Mouse (Mus musculus): ENCODE measurements at regions not wholly inside any gene's neighbourhood (a gene's known extent, or its start where the extent isn't known, plus 50 kb on each side); places are given as distances from the start of the nearest gene placed in this dataset.

DNA sequence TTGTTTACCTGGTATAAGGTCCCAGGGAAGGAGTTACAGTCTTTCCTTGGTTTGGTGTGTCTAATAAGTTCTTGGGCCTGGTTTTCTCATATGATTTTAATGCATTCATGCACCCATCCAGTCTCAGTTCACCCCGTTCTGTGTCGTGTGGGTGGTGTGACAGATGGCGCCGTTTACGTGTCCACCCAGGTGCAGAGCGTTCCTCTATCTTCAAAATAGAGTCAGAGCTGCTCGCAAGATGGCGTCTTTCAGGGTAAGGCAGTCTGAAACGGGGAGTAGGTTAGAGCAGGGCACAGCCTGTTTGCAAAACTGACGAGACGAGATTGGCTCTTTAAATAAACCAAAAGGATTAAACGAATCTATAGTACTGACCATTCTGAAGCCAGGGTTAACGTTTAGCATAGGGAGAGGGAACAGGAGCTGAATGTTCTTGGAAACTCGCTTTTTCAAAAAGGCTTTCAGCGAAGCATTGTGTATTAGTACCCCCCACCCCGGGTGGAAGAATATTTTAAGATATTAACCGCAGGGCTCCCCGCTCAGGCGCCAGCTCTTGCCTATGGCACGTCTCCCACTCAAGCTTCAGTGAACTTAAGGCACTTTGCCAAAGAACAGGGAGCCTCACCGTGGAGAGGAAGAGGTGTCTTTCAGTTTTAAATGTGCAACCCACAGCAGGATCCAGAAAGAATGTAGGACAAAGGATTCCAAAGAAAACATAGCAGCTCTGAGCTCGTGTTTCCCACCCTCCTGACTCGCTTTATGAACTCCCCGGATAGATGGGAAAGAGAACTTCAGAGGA, 241.7 kb upstream of the Pfn2 start:
- peak; percentile 66 for DNase-seq

DNA sequence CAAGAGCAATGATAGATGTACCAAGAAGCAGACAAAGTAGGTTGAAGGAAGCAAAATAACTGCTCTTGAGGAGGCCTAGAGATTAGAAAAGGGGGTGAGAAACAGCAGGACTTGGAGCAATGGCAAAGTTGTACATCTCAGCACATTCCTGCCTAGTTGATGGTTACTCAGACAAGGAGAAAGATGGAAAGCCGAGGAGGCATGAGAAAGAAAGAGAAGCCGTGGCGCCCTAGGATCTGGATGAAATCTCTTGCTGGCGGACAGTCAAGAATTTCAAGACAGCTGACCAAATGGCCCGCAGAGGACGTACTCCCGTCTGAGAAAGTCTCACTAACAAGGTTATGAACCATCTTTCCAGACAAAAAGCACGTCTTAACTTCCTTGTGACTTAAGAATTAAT, 242.5 kb upstream of the Pfn2 start:
- DNase-seq = peak; percentile 10

DNA sequence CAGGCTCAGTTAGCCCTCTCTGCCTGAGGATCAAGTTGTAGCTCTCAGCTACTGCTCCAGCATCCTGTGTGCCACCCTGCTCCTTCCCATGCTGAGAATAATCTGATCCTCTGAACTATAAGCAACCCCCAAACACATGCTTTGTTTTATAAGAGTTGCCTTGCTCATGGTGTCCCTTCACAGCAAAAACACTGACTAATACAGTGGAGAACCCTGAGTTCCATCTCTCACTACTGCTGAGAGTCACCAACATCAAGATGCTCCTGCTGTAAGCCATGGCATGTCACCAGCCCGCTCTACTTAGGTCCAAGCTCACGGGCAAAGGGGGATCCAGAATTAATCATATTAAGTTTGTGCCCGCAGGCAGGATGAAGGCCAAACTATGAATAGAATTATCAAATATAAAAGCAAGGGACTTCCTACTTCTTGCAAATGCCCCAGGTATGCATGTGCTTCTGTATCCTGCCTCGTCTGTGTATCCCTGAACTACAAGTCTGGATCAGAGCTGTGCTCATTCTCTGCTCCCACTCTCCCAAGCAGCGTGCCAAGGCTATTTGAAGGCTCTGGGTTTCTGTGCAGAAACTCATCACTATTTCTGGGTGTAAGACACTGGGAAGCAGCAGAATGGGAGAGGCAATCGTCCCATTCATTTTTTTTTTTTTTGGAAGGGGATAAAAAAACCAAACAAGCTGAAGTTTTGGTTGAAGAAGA, 243.7 kb upstream of the Pfn2 start:
- DNase-seq = no peak

DNA sequence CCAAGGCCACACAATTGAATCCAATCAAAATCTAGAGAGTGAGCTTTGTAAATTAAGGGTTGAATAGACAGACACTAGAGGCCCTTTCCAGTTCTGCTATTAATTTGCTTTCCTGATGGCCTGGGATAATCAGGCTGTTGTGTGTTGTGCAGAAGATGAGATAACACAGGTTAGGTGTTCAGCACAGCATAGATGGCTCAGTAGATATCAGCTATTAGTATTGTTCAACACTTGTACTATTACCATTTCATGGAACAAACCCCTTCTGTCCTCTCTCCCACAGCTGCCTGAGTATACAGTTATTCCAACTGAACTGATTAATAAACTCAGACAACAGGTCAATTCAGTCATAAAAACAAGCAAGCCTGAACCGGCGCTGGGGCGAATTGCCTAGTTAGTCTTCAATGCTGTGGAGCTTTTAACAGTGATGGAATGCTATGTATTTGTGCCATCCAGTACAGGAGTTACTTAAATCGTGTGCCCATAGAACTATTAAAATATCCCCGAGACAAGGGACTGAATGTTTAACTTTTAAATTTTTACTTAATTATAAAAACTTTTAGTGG, 263.1 kb upstream of the Pfn2 start:
- no peak for DNase-seq

DNA sequence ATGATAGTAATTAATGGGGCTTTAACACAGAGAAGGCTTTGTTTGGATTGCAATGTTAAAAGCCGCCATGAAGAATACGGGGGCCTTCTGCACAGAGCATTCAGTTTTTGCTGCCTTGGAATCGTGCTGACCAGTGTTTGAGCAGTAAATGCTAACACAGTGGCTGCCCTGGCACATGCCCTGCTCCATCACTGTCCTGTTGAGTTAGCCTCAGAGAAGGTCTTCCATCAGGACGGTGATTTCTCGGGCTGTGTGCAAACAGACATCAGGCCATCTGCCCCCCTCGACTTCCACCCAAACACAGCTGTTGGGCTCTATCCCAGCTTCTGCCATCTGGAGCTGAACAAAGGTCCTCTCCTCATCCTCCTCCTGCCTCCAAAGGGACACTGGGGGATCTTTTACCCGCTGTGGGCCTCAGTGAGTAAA, 264.6 kb upstream of the Pfn2 start:
- DNase-seq = no peak

DNA sequence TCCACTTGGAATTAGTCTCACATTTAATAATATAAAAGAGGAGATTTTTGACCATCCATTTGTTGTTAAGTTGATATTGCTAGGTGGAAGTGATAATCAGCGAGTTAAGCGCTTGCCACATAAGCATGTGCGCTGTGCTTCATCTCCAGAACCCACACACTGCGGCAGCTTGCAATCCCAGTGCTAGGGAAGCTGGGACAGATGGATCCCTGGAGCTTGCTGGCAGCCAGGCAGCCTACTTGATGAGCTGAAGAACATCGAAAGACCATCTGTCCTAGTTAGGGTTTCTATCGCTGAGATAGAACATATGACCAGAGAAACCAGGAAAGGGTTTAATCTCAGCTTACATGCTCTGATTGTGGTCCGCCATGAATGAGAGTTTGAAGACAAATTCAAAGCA, 266.1 kb upstream of the Pfn2 start:
- DNase-seq = no peak

DNA sequence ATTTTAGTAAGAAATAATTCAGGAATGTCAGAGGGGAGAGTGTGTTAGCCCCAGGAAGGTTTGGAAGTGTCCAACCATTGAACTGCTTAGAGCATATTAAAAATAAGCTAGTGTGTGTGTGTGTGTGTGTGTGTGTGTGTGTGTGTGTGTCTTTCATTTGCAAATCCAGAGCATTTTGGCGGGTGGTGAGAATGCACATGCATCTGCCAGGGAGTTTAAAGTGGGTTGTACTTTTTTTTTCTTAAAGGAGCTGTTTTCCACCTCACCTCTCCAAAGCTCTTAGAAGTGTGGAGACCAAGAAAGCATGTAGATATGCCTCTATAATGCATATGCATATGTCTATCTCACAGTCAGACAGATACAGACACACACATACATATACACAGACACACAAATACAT, 267.6 kb upstream of the Pfn2 start:
- no peak for DNase-seq

DNA sequence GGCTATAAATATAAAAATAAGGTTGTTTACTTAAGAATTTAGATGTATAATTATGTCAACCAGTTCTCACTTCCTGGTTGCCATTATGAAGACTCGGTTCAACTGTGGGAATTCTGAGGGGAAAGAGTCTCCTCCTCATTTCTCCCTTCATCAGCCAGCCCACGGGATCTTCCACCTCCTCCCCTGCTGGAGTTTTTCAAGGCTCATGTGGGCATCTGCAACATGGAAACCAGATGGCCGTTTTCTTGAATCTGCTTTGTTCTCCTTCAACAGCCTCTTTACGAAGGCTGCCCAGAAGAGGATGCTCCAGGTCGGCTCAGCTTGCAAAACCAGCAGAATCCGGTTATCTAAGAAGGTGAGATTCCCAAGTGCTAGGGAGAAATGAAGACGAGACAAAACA, 269.0 kb upstream of the Pfn2 start:
- DNase-seq = no peak

DNA sequence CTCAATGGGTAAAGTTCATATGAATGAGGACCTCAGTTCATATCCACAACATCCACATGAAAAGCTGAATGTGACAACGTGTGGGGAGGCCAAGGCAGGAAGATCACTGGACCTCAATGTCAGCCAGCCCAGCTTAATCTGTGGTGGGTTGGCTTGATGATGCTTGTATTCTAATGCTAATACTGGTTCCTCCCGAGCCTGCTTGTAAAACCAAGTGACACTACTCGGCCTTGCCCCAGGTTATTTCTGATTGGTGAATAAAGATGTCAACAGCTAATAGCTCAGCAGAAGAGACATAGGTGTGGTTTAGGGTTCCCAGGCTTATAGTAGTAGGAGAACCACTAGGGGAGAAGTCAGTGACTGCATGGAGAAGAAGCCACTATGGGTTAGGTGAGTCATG, 272.2 kb upstream of the Pfn2 start:
- DNase-seq = no peak

DNA sequence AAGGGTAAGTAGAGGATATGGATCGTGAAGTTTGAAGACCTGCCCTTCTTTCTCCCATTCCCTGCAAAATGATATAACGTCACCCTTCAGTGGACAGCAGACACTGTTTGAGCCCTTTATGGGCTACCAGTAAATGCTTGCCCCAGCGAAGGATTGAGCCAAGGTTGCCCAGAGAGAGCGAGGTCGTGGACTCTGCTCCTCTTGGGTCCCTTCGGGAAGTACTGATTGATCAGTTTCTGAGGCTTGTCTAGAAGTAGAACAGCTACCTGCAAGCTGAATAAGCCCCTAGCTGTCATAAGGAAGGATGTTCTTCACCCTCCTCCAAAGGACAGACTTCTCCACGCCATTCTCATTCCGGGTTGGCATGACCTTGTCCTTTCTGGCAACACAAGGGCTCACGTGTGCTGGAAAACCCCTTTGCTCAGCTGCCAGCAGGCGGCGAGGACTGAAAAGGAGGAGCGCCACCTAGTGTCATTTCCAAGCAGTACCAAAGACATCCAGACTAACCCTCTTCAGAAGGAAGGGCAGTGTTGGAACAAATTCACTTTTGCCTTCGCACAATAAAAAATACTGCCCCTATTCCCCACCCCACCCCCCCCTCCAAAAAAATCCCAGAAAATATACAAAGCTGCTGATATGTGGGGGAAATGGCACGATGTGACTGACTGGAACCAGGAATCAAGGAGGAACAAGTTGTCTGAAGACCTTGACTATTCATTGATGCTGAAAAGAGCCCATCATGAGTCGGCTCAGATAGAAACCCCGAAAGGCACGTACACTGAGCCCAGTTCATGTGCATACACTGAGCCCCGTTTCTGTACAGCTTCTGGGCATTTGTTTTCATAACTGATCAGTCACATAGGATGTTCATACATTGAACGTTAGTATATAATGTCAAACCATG, 274.8 kb upstream of the Pfn2 start:
- DNase-seq = peak; percentile 71

DNA sequence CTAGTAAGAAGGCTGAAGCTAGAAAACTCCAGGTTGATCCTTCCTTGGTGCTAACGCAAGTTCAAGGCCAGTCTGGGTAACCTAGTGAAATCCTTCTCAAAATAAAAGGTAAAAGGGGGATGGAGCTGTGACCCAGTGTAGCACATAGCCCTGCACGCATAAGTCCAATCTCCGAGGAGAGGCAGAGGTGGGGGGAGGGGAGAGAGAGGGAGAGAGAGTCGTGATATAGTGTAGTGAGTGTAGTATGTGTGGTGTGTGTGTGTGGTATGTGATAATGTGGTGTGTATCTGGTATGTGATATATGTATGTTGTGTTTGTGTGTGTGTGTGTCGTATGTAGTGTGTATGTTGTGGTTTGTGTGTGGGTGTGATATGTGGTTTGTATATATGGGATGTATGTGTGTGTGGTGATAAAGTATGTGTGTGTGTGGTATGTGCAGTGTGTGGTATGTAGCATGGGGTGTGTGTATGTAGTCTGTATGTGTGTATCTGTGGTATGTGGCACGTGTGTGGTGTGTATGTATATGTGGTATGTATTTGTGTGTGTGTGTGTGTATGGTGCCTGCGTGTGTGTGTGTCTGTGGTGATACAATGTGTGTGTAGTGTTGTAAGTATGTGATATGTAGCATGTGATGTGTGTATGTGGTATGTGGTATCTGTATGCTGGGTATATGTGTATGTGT, 275.7 kb upstream of the Pfn2 start:
- no peak for DNase-seq

DNA sequence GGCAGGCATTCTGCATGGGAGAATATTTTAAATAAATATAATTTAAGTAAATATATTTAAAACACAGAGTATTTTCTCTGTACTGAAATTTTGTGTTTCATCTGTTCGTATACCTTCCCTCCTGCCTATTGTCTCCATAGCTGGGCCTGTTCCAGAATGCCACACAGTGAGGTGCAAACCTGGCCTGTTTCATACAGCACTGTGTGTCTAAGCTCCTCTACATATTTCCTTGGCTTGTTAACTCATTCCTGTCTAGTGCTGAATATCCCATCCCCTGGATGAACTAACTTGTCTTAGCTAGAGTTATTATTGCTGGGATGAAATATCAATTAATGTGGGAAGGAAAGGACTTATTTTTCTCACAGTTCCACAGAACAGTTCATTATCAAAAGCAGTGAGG, 277.0 kb upstream of the Pfn2 start:
- no peak for DNase-seq

DNA sequence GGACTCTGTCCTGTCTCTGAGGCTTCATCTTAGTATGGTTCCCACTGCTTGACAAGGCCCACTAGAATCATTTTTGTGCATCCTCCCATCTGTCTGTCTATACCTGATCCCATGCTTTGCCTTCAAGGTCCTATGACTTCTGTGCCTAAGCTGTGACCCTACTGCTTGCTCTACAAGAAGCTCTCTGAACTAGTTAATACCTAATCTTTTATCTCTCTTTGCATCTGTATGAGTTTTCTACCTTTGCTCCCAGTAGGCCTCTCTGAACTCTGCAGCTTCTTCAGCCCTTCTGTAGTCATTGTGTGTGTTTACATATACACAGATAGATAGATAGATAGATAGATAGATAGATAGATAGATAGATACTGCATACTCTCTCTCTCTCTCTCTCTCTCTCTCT, 279.1 kb upstream of the Pfn2 start:
- DNase-seq = no peak

DNA sequence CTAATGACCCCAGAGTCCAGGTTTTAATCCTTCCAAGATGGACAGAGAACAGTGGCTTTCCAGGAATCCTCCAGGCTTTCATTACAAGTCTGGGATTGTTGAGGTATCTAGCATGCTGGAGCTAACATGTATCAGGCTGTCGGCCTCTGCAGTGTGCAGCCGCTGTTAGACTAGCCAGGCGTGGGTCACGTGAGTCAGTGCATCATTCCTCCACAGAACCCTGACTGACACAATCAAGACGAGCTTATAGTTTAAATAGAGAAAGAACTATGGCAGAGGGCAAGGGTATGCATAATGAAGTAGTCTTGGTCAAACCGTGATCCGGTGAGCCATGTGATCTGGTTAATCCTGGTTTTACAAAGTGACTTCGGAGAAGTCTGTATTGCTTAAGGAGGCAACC, 280.2 kb upstream of the Pfn2 start:
- DNase-seq = no peak

DNA sequence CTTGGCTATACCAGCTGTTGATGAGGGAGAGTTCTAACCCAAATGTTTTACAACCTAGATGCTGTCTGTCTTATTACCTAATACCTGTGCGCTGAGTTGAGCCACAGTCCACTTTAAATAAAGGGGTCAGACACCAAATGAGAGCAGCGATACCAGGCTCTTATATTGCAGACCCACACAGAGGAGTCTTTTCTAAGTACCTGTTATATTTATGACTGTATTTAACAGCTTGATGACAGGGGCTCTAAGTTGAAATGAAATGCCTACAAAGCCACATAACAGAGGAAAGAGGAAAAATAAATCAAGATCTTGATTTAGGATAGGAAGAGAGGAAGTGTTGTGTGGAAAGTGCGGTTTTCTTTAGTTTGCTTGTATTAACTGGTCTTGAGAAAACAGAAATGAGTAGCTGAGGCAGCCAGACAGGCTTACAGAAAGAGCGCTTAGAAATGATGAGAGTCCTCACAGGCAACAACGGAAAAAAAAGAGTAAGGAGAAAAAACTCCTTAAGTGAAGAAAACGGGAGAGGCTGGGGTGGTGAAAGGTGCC, 281.6 kb upstream of the Pfn2 start:
- no peak for DNase-seq

DNA sequence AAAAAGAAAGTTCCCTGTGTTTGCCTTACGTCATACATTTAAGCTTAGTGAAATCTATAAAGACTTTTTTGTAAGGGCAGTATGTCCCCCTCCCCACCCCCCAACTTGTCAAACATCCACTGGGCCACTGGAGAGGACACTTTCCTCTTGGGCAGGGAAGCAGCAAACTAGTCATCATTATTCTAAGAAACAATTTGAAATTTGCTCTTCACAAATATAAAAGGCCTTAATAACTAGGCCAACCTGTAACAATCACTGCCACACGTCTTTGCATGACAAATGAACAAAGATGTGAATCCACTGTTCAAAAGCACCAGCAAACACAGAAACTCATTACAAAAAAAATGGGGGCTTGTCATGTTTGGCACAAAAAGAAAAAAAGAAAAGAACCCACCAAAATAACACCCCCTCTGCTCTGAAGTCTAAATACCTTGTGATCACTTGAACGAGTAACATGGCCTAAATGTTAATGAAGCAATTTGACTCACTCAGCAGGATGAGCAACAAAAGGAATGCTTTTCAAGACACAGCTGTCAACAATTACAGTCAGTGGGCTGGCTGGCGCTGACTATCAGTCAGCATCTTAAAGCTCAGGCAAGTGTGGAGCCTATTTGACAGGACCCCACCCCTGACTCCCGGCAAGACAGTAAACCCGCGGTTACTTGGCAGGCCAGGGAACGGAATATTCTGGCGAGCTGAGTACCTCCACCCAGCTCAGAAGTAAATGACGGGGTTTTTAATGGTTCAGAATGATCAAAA, 278.7 kb upstream of the Tsc22d2 start:
- DNase-seq = no peak

DNA sequence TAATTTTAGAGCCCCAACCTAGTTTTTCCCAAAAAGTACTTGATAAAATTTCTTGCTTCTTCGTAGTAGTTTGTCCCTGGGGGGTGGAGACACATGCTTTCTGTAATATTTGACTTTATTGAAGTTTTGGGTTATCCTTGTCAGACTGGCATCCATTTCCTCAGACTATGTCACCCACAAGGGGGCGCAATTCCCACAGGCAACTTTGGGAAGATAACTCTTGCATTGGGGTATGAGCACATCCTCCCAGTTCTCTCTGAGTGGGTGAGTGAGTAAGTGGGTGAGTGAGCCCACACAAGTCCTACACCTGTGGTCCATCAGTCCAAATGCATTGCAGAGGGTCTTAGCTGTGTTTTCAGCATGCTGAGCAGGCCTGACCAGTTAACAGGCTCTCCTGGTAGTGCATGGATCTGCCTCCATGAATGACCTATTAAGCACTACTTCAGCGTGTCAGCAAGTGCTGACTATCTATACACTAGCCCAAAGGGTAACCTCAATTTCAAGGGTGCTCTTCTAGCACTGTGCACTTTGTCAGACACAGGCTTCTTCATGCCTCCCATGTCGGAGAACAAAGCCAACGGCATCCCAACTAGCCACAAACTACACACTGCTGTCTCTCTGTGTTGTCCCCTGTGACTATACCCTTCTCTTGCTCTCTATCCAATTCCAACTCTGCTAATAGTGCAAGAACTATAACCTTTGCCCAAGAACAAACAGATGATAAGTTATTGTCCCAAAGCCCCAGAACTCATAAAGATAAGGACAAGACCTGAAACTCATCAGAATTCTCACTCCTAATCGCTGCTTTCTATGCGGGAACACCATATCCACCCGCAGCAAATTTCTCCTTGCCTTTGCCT, 275.6 kb upstream of the Tsc22d2 start:
- peak; percentile 10 for DNase-seq

DNA sequence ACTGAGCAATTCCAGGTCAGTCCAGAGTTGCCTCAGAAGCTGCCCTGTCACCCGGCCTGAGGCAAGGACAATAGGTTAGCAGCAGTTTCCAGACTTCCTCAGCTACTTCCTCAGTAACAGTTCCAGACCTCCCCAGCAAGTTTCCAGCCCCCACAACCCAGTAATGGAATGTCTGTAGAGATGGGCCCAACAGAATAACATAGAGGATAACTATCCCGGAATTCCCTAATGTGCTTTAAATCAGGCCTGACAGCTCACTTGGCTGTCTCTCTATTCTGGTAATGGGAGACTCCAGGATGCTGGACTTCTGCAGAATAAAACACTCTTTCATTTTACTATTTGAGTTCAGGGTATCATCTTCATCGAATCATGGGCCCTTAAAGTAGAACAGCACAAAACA, 268.4 kb upstream of the Tsc22d2 start:
- DNase-seq = no peak

DNA sequence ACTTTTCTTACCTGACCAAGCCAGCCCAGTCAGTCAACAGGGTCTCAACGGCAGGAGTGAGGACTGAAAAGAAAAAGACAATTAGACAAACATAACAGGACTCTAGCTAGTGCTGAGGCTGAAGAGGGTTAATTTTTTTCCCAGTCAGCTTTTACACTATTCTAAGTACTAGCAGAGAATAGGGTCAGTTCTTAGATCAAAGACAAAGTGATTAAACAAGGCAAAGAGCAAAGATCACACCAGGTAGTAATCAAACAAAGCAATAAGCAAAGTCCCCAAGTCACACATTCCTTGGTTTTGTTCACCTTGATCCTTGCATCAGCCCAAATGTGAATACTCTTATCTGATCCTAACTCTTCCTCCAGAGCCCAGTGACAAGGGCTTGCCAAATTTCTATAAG, 267.8 kb upstream of the Tsc22d2 start:
- DNase-seq = no peak

DNA sequence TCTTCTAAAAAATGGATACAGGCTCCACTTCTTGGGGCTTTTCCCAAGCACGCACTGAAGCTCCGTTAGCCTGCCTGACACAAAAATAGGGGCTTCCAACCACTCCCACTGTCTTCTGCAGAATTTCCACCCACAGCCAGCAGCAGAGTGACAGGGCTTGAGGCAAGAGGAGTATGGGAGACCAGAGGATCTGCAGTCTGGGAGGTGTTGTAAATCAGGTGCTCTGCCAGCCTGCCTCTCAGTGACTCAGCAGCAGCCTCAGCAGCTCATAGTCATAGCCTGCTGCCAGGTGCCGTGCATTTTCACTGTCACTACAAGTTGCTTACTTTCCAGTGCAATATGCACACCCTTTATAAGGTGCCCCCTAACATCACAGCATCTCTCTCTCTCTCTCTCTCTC, 261.4 kb upstream of the Tsc22d2 start:
- DNase-seq = no peak
